Mouse (Mus musculus): ENCODE results near the gene BC017158.

The BC017158 gene

GRCm38 (mm10) chr7:128235481-128235880 lies 62.5 kb downstream of the BC017158 start:
- DNase-seq (ENCODE audit: low read depth, low spot score), result no peak

GRCm38 (mm10) chr7:128234796-128235195 lies 63.2 kb downstream of the BC017158 start:
- DNase-seq (ENCODE audit: low read depth, low spot score), result no peak

- peak; percentile 86 for DNase-seq (ENCODE audit: low read depth, low spot score)
Observed at GRCm38 (mm10) chr7:128231741-128232140, 66.2 kb downstream of the BC017158 start.

Measured in R1 (cell line).